Mouse (Mus musculus): ENCODE measurements around the gene Rbfox2. TPM values are rescaled to one million over a fixed set of nuclear protein-coding genes. Genes with fewer than 3 reads are reported as not detected.

The Rbfox2 gene
- polyA plus RNA-seq, 1 experiment from 2014 or later, result 0.27 TPM

DNA sequence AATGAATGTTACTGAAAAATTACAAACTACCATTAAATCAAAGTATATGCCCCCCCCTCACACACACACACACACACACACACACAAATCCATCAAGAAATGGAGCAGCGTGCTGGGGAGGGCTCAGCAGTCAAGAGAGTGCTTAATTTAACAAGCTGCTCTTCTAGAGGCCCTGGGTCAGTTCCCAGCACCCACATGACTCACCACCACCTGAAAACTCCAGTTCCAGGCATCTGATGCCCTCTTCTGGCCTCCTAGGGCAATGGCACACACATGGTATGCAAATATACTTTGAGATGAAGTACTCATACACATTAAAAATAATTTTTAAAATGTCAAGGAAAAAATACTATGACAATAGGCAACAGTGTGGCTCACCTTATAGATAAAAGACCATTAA is 120.7 kb downstream of the Rbfox2 start:
- 100% methylated on average over 1 of the region's 1 CpGs for WGBS (ENCODE audit: missing documents)
- H3K79me2 ChIP-seq (ENCODE audit: inconsistent target), result no peaks in the 10 kb centered on the region
- H3K36me3 ChIP-seq (ENCODE audit: inconsistent target), result no peaks in the 10 kb centered on the region
- no peak overlapping the region for H3K4me3 ChIP-seq (ENCODE audit: inconsistent target)
- no peak overlapping the region for H3K27ac ChIP-seq

- 86% methylated on average over 5 of the region's 5 CpGs for WGBS (ENCODE audit: missing documents)
- Histone ChIP-seq H3K4me3 (ENCODE audit: inconsistent target) (no peak overlapping the region), H3K27ac (no peak overlapping the region), H3K36me3 (ENCODE audit: inconsistent target) (no peaks in the 10 kb centered on the region), H3K79me2 (ENCODE audit: inconsistent target) (no peaks in the 10 kb centered on the region)
Observed at GRCm38 (mm10) chr15:77185614-77186013, 121.2 kb downstream of the Rbfox2 start.

DNA sequence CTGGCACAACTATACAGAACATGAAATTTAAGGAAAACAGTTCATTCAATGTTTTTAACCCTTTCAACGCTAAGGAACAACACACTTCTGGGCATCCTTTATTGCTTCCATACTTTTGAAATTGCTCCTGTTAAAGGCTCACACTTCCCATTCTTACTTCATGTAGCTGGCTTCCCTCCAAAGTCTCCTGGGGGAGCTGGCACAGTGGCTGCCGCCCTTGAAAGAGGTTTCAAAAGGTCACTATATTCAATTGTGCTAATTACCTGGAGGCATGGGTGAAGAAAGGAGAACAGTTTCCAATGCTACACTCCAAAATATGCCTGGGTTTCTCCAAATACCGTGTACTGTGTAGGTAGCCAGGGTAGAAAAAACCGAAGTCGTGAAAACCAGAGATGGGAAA is 124.0 kb downstream of the Rbfox2 start:
- no peaks in the 10 kb centered on the region for H3K79me2 ChIP-seq (ENCODE audit: inconsistent target)

DNA sequence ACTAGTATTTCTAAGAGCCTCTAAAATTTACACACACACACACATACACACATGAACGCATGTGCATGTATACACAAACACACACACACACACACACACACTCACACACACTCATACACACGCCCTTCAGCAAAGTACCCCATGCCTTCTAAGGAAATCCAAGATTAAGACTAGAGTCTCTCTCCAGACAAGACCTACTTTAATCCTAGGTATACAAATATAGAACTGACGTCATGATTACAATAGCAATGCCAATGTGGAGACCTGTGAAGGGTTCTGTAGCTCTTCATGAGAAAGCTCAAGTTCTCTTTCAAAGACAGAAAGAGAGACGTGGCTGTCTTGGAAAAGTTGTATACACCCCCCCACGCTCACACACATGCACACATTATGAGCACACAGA is 132.8 kb downstream of the Rbfox2 start:
- H3K27ac ChIP-seq, result no peak overlapping the region
- H3K36me3 ChIP-seq (ENCODE audit: inconsistent target), result no peaks in the 10 kb centered on the region
- H3K4me3 ChIP-seq (ENCODE audit: inconsistent target), result no peak overlapping the region
- WGBS (ENCODE audit: missing documents), result 91% methylated on average over 5 of the region's 5 CpGs
- no peaks in the 10 kb centered on the region for H3K79me2 ChIP-seq (ENCODE audit: inconsistent target)

More for the DNA sequence above, 124.0 kb downstream of the Rbfox2 start:
- Histone ChIP-seq H3K4me3 (ENCODE audit: inconsistent target) (no peak overlapping the region), H3K36me3 (ENCODE audit: inconsistent target) (no peaks in the 10 kb centered on the region), H3K27ac (no peak overlapping the region)
- 96% methylated on average over 5 of the region's 5 CpGs for WGBS (ENCODE audit: missing documents)

DNA sequence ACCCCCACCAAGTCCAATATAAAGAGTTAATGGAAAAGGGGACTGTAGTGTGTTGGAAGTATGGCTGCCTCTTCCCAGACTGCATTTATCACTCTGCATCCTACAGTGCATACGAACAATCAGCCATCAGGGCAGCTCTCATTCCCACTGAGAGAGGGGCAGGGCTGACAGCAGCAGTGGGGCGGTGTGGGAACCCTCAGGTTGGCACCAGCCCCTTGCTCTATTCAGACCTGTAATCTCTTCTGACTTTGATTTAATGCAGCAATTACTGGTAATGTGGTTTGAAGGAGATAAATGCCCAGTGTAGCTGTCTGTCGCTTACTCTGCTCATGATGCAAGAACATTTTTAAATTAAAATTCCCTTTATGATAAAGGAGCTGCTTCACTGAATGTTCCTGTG is 134.4 kb downstream of the Rbfox2 start:
- Histone ChIP-seq H3K79me2 (ENCODE audit: inconsistent target) (no peaks in the 10 kb centered on the region), H3K36me3 (ENCODE audit: inconsistent target) (no peaks in the 10 kb centered on the region), H3K4me3 (ENCODE audit: inconsistent target) (no peak overlapping the region), H3K27ac (no peak overlapping the region)
- WGBS (ENCODE audit: missing documents), result 93% methylated on average over 3 of the region's 3 CpGs

DNA sequence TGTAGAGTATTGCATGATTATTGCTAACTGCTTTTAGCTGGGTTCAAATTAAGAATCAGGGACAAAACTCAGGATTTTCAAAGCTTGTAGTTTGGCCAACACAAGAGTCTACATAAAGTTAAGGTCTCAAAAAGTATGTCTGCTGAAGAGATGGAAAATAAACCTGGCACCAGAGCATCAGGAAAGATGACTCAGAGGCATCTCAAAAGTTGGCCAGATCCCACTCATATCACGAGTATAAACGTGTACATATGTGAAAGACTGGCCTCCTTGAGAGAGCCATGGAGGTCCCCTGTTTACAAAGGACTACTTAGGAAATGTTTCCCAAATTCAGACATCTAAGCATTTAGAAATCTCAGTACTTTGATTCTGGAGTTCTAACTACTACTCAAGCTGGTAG is 138.0 kb downstream of the Rbfox2 start:
- Histone ChIP-seq H3K27ac (no peak overlapping the region), H3K36me3 (ENCODE audit: inconsistent target) (no peaks in the 10 kb centered on the region), H3K4me3 (ENCODE audit: inconsistent target) (no peak overlapping the region), H3K79me2 (ENCODE audit: inconsistent target) (no peaks in the 10 kb centered on the region)
- 68% methylated on average over 2 of the region's 2 CpGs for WGBS (ENCODE audit: missing documents)

GRCm38 (mm10) chr15:77166225-77166732 is 140.5 kb downstream of the Rbfox2 start:
- 87% methylated on average over 1 of the region's 1 CpGs for WGBS (ENCODE audit: missing documents)
- H3K36me3 ChIP-seq (ENCODE audit: inconsistent target), result no peaks in the 10 kb centered on the region
- H3K27ac ChIP-seq, result no peak overlapping the region
- no peak overlapping the region for H3K4me3 ChIP-seq (ENCODE audit: inconsistent target)
- H3K79me2 ChIP-seq (ENCODE audit: inconsistent target), result no peaks in the 10 kb centered on the region

DNA sequence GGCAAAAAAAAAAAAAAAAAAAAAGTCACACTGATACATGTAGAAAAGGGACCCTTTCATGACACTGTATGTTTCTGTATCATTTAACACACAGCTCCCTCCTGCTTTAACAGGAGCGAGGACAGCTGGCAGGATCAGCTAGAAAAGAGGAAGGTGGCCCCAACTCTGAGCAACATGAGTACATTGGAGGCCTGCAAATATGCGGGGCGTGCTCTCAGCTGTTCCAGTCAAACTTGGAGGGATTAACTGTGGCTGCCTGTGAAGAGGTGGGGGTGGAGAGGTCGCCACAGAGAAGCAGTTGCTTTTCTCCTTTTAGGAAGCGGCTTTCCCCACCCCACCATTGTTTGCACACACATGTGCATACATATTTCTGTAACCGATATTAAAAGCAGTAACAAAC is 143.5 kb downstream of the Rbfox2 start:
- H3K36me3 ChIP-seq (ENCODE audit: inconsistent target), result no peaks in the 10 kb centered on the region
- H3K79me2 ChIP-seq (ENCODE audit: inconsistent target), result no peaks in the 10 kb centered on the region
- no peak overlapping the region for H3K27ac ChIP-seq
- WGBS (ENCODE audit: missing documents), result 28% methylated on average over 6 of the region's 6 CpGs
- H3K4me3 ChIP-seq (ENCODE audit: inconsistent target), result no peak overlapping the region

DNA sequence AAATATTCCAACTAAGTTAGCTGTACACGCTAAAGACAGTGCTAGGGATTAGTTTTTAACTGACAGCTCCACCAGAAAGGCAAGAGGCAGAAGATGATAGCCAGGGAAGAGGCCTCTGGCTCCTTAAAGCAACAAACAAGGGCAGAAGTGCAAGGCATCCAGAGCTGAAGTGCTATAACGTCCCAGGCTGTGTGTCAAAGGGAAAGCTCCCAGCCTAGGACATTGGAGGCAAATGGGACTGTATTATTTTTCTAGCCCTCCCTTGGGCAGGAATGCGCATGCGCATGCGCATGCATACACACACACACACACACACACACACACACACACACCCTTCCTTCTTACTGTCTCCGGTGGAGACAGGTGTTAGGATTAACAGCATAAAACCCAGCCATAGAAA is 143.9 kb downstream of the Rbfox2 start:
- Histone ChIP-seq H3K27ac (no peak overlapping the region), H3K4me3 (ENCODE audit: inconsistent target) (no peak overlapping the region), H3K79me2 (ENCODE audit: inconsistent target) (no peaks in the 10 kb centered on the region), H3K36me3 (ENCODE audit: inconsistent target) (no peaks in the 10 kb centered on the region)
- WGBS (ENCODE audit: missing documents), result 88% methylated on average over 6 of the region's 6 CpGs

DNA sequence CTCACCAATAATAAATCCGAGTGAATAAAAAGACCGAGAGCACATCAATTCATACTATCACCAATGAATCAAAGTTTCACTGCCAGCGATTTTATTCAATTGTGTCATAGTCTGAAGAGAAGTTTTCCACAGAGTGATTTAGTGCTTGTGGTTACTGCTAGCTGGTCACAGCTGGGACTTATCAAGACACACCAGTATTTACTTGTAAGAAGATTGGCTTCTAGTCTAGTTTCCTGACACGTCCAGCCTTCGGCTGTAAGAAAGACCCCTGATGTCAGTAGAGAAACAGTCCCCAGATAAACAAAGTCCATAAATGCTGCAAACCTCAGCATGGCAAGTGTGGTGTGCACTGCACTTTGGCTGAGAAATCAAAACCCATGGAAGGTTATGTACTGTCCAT is 145.4 kb downstream of the Rbfox2 start:
- no peak overlapping the region for H3K4me3 ChIP-seq (ENCODE audit: inconsistent target)
- no peaks in the 10 kb centered on the region for H3K79me2 ChIP-seq (ENCODE audit: inconsistent target)
- no peaks in the 10 kb centered on the region for H3K36me3 ChIP-seq (ENCODE audit: inconsistent target)
- WGBS (ENCODE audit: missing documents), result 42% methylated on average over 5 of the region's 5 CpGs
- no peak overlapping the region for H3K27ac ChIP-seq

GRCm38 (mm10) chr15:77160848-77161247 is 146.0 kb downstream of the Rbfox2 start:
- Histone ChIP-seq H3K4me3 (ENCODE audit: inconsistent target) (no peak overlapping the region), H3K27ac (no peak overlapping the region), H3K36me3 (ENCODE audit: inconsistent target) (no peaks in the 10 kb centered on the region), H3K79me2 (ENCODE audit: inconsistent target) (no peaks in the 10 kb centered on the region)
- 71% methylated on average over 4 of the region's 4 CpGs for WGBS (ENCODE audit: missing documents)

GRCm38 (mm10) chr15:77156525-77156924 is 150.3 kb downstream of the Rbfox2 start:
- no peak overlapping the region for H3K4me3 ChIP-seq (ENCODE audit: inconsistent target)
- H3K27ac ChIP-seq, result no peak overlapping the region
- H3K79me2 ChIP-seq (ENCODE audit: inconsistent target), result no peaks in the 10 kb centered on the region
- WGBS (ENCODE audit: missing documents), result 70% methylated on average over 3 of the region's 3 CpGs
- H3K36me3 ChIP-seq (ENCODE audit: inconsistent target), result no peaks in the 10 kb centered on the region

- H3K27ac ChIP-seq, result no peak overlapping the region
Observed at GRCm38 (mm10) chr15:77154248-77154785, 152.5 kb downstream of the Rbfox2 start.

DNA sequence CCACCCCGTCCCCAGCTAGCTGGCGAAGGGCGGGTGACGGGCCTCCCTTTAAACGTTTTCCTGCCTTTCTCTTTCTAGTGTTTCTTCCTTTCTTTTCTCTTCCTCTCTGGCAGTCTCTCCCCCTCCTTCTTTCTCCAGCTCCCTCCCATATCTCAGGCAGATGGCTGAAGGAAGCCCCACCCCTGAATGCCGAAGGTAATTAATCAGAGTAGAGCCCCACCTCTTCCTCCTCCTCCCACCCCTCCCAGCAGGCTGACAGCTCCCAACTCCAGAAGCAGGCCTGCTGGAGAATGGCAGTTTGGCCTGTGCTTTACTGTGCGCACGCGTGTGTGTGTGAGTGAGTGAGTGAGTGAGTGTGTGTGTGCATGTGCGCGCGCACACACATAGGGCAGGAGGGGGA is 153.2 kb downstream of the Rbfox2 start:
- Histone ChIP-seq H3K79me2 (ENCODE audit: inconsistent target) (no peaks in the 10 kb centered on the region), H3K4me3 (ENCODE audit: inconsistent target) (no peak overlapping the region), H3K27ac (no peak overlapping the region), H3K36me3 (ENCODE audit: inconsistent target) (no peaks in the 10 kb centered on the region)
- WGBS (ENCODE audit: missing documents), result 40% methylated on average over 12 of the region's 12 CpGs

More at GRCm38 (mm10) chr15:77154248-77154785, 152.5 kb downstream of the Rbfox2 start:
- 94% methylated on average over 9 of the region's 10 CpGs for WGBS (ENCODE audit: missing documents)
- Histone ChIP-seq H3K36me3 (ENCODE audit: inconsistent target) (no peaks in the 10 kb centered on the region), H3K4me3 (ENCODE audit: inconsistent target) (no peak overlapping the region), H3K79me2 (ENCODE audit: inconsistent target) (no peaks in the 10 kb centered on the region)

DNA sequence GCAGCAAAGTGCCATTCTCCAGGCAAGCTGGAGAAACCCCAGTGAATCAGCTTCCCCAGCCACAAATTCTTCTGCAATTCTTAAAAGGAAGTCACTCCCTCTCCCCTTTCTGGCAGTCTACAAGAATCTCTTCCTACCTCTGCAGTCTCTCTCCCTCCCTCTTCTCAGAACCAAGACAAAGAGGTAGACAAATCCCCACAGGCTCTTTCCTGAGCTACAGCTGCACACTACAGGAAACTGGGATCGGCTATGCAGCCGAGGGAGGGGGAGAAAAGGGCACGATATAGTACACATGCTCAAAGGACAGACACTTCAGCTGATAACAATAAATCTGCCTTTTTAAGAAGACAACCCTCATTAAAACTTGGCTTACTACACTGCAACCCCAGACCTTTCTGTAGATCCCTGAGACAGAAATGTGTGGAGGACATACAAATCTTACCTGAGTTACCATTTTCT is 153.7 kb downstream of the Rbfox2 start:
- Histone ChIP-seq H3K27ac (no peak overlapping the region), H3K4me3 (ENCODE audit: inconsistent target) (no peak overlapping the region), H3K79me2 (ENCODE audit: inconsistent target) (no peaks in the 10 kb centered on the region), H3K36me3 (ENCODE audit: inconsistent target) (no peaks in the 10 kb centered on the region)
- WGBS (ENCODE audit: missing documents), result 2% methylated on average over 3 of the region's 3 CpGs

Measured in macrophage (primary cell).